ENCODE assay signal across 9 mouse cellular contexts in genomic region chr2:158229503-158229892, GRCm38 (mm10). TPM values are rescaled to one million over a fixed set of nuclear protein-coding genes. Genes with fewer than 3 reads are reported as not detected.
DNase-seq lines count a peak whose midpoint lies in the region; ATAC-seq lines count a peak whose summit lies in the region.
"Had no signal": no experiment of that assay in that cellular context is flagged by ENCODE, and none has a peak within 500 bp of the region (broad histone marks: within the 10 kb centered on the region; RNA-seq: fewer than 3 reads in every experiment).

No protein-coding gene starts in this region.

- peak overlapping the region; percentile 72 for H3K27ac ChIP-seq in kidney, embryonic 15.5 days
- peak overlapping the region; percentile 69 for H3K27ac ChIP-seq in embryonic facial prominence, embryonic 14.5 days (replicated peaks; ENCODE audit: low read depth, low read length)
- no peak overlapping the region for H3K27ac ChIP-seq in intestine, embryonic 14.5 days (ENCODE audit: low read depth)
- peak overlapping the region; percentile 11; the same call in 1 of the 2 replicates for H3K27ac ChIP-seq in midbrain, embryonic 16.5 days (ENCODE audit: low read length)

- peaks cover 6% of the 10 kb centered on the region; the same call in 1 of the 2 replicates for H3K27me3 ChIP-seq in kidney, embryonic 15.5 days
- H3K27me3 ChIP-seq in embryonic facial prominence, embryonic 14.5 days (replicated peaks; ENCODE audit: control insufficient read depth, insufficient read depth, low read length) = no peaks in the 10 kb centered on the region
- H3K27me3 ChIP-seq in intestine, embryonic 14.5 days (replicated peaks; ENCODE audit: control insufficient read depth, insufficient read depth, low read length) = no peaks in the 10 kb centered on the region
- H3K27me3 ChIP-seq in midbrain, embryonic 16.5 days (ENCODE audit: control insufficient read depth, insufficient read depth, low read depth, low read length) = no peaks in the 10 kb centered on the region

- peak overlapping the region; percentile 47 for H3K4me3 ChIP-seq in kidney, embryonic 15.5 days (replicated peaks)
- H3K4me3 ChIP-seq in embryonic facial prominence, embryonic 14.5 days (ENCODE audit: low read depth, low read length) = peak overlapping the region; percentile 52
- H3K4me3 ChIP-seq in intestine, embryonic 14.5 days (ENCODE audit: low read depth, low read length) = peak overlapping the region; percentile 41
- H3K4me3 ChIP-seq in midbrain, embryonic 16.5 days (ENCODE audit: low read depth, low read length) = peak overlapping the region; percentile 45

- WGBS in kidney, embryonic 15.5 days = 28% methylated on average over 7 of the region's 7 CpGs
- WGBS in embryonic facial prominence, embryonic 14.5 days = 25% methylated on average over 7 of the region's 7 CpGs
- 35% methylated on average over 7 of the region's 7 CpGs for WGBS in intestine, embryonic 14.5 days
- 21% methylated on average over 7 of the region's 7 CpGs for WGBS in midbrain, embryonic 16.5 days

- no peaks in the 10 kb centered on the region for H3K9me3 ChIP-seq in kidney, embryonic 15.5 days (replicated peaks)
- H3K9me3 ChIP-seq in embryonic facial prominence, embryonic 14.5 days (ENCODE audit: control insufficient read depth, low read length) = no peaks in the 10 kb centered on the region
- no peaks in the 10 kb centered on the region for H3K9me3 ChIP-seq in intestine, embryonic 14.5 days (ENCODE audit: control insufficient read depth, low read length)
- no peaks in the 10 kb centered on the region for H3K9me3 ChIP-seq in midbrain, embryonic 16.5 days (replicated peaks; ENCODE audit: control insufficient read depth, low read length, poor library complexity, severe bottlenecking)

- peak overlapping the region; percentile 88 for H3K4me2 ChIP-seq in kidney, embryonic 15.5 days
- H3K4me2 ChIP-seq in embryonic facial prominence, embryonic 14.5 days (ENCODE audit: low read depth, low read length) = peak overlapping the region; percentile 82
- H3K4me2 ChIP-seq in intestine, embryonic 14.5 days (ENCODE audit: low read length) = peak overlapping the region; percentile 82
- H3K4me2 ChIP-seq in midbrain, embryonic 16.5 days (ENCODE audit: low read length) = peak overlapping the region; percentile 83

- H3K4me1 ChIP-seq in kidney, embryonic 15.5 days = peaks cover 42% of the 10 kb centered on the region
- peaks cover 12% of the 10 kb centered on the region; the same call in 1 of the 2 replicates for H3K4me1 ChIP-seq in embryonic facial prominence, embryonic 14.5 days (ENCODE audit: control insufficient read depth, insufficient read depth, low read length)
- H3K4me1 ChIP-seq in intestine, embryonic 14.5 days (replicated peaks; ENCODE audit: control insufficient read depth, insufficient read depth, low read length) = peaks cover 13% of the 10 kb centered on the region
- peaks cover 12% of the 10 kb centered on the region for H3K4me1 ChIP-seq in midbrain, embryonic 16.5 days (ENCODE audit: control insufficient read depth, insufficient read depth, low read length)

- H3K9ac ChIP-seq in kidney, embryonic 15.5 days = peak overlapping the region; percentile 21
- peak overlapping the region; percentile 60 for H3K9ac ChIP-seq in embryonic facial prominence, embryonic 14.5 days (ENCODE audit: low read depth, low read length)
- peak overlapping the region; percentile 48 for H3K9ac ChIP-seq in intestine, embryonic 14.5 days (ENCODE audit: low read length)
- peak overlapping the region; percentile 59 for H3K9ac ChIP-seq in midbrain, embryonic 16.5 days (ENCODE audit: low read depth, low read length)

- ATAC-seq in kidney, embryonic 15.5 days (replicated peaks; ENCODE audit: low FRiP score) = no peak
- ATAC-seq in embryonic facial prominence, embryonic 14.5 days (ENCODE audit: low read depth) = no peak
- ATAC-seq in intestine, embryonic 14.5 days (replicated peaks; ENCODE audit: low FRiP score, low TSS enrichment, low read depth) = 0 out of 2 replicates have a peak, but pooled peaks have one; percentile 6
- ATAC-seq in midbrain, embryonic 16.5 days = peak; percentile 34; the same call in 1 of the 2 replicates

- DNase-seq in kidney, postnatal 10 days = no peak
- no peak for DNase-seq in embryonic facial prominence, embryonic 14.5 days (ENCODE audit: low spot score)
- no peak for DNase-seq in intestine, embryonic 14.5 days (ENCODE audit: low spot score)
- DNase-seq in adrenal gland, adult 2 months = no peak
- no peak for DNase-seq in ovary, postnatal 14 days (ENCODE audit: low spot score)
- no peak for DNase-seq in gastrocnemius, postnatal 4 days (ENCODE audit: low spot score in 2 of 2)
- DNase-seq: cerebellum, adult 8-10 months had no signal

- no peaks in the 10 kb centered on the region for H3K36me3 ChIP-seq in kidney, embryonic 15.5 days
- H3K36me3 ChIP-seq in embryonic facial prominence, embryonic 14.5 days (ENCODE audit: control insufficient read depth, insufficient read depth, low read length) = no peaks in the 10 kb centered on the region
- H3K36me3 ChIP-seq in intestine, embryonic 14.5 days (ENCODE audit: control insufficient read depth, insufficient read depth, low read length) = no peaks in the 10 kb centered on the region
- H3K36me3 ChIP-seq in midbrain, embryonic 16.5 days (ENCODE audit: control insufficient read depth, insufficient read depth, low read length) = no peaks in the 10 kb centered on the region

RNA-seq across cellular contexts. Expression of gene D630003M21Rik, which starts 0.5 kb away (rescaled TPM):
- polyA plus RNA-seq in kidney, embryonic 15.5 days (2015; fragmentation: Nextera tagmentation; extraction: Ambion mirVana) = 6.2 and 7.7 TPM in 2 replicates
- 5.4 and 6.8 TPM in 2 replicates for polyA plus RNA-seq in embryonic facial prominence, embryonic 14.5 days (2014; fragmentation: Nextera tagmentation; extraction: Ambion mirVana)
- 1.5 and 1.8 TPM in 2 replicates for polyA plus RNA-seq in intestine, embryonic 14.5 days (2014; fragmentation: Nextera tagmentation; extraction: Ambion mirVana)
- 1.7 and 1.8 TPM in 2 replicates for polyA plus RNA-seq in midbrain, embryonic 16.5 days (2015; fragmentation: Nextera tagmentation; extraction: Ambion mirVana)
- 1 to 10 TPM; 1.4 to 4.1 TPM for total RNA-seq in adrenal gland, adult 2 months (2021)
- polyA plus RNA-seq in adrenal gland, adult 2 months (2012; rRNA removed) = 3.1 and 6.5 TPM in 2 replicates
- total RNA-seq in gastrocnemius, postnatal 4 days (2021) = 1 to 10 TPM; 4.2 to 5.4 TPM

RNA-seq across cellular contexts. Expression of gene Bpi, which starts 28.4 kb away (rescaled TPM):
- 0.08 and 0.17 TPM in 2 replicates for polyA plus RNA-seq in kidney, embryonic 15.5 days (2015; fragmentation: Nextera tagmentation; extraction: Ambion mirVana)
- not detected in 2 replicates for polyA plus RNA-seq in embryonic facial prominence, embryonic 14.5 days (2014; fragmentation: Nextera tagmentation; extraction: Ambion mirVana)
- not detected in 2 replicates for polyA plus RNA-seq in intestine, embryonic 14.5 days (2014; fragmentation: Nextera tagmentation; extraction: Ambion mirVana)
- not detected in 2 replicates for polyA plus RNA-seq in midbrain, embryonic 16.5 days (2015; fragmentation: Nextera tagmentation; extraction: Ambion mirVana)
- not detected for total RNA-seq in adrenal gland, adult 2 months (2021)
- not detected in 2 replicates for polyA plus RNA-seq in adrenal gland, adult 2 months (2012; rRNA removed)
- not detected for total RNA-seq in gastrocnemius, postnatal 4 days (2021)

Comparison
In these comparisons a context has a peak if more than half of its experiments do, and no peak if none do; other contexts are left out.
1. ATAC-seq: peak in intestine, embryonic 14.5 days (single experiment) and midbrain, embryonic 16.5 days (single experiment); none in kidney, embryonic 15.5 days (single experiment) and embryonic facial prominence, embryonic 14.5 days (single experiment).
2. Peak in every context shown above with its lines, with median percentiles within 50 percentile points of each other: H3K4me2 ChIP-seq, H3K4me3 ChIP-seq and H3K9ac ChIP-seq.